Mouse (Mus musculus) B cell, adult 2 months (primary cell): ENCODE results near the gene Ap1s2.

ENCODE experiments used
- DNase-seq, 2 experiments: peaks; one replicate each; pipeline ENCODE4 v3.0.0; 2022

Gene Ap1s2

GRCm38 (mm10) chrX:163908337-163909250 is at the start of gene Ap1s2:
Ap1s2 (plus strand) TSS chrX:163909017.
- peak; percentile 95 for DNase-seq

- DNase-seq, result no peak
These were observed 41.0 kb upstream of the Ap1s2 start for GRCm38 (mm10) chrX:163867711-163868379.

GRCm38 (mm10) chrX:163868659-163869278 is 40.0 kb upstream of the Ap1s2 start:
- peak in 1 of 2 experiments; percentile 12 for DNase-seq

- no peak for DNase-seq
These were observed 32.9 kb upstream of the Ap1s2 start for GRCm38 (mm10) chrX:163875932-163876331.

- DNase-seq, result no peak
These were observed 32.2 kb upstream of the Ap1s2 start for GRCm38 (mm10) chrX:163876636-163877035.

GRCm38 (mm10) chrX:163879039-163879438 is 29.8 kb upstream of the Ap1s2 start:
- no peak for DNase-seq

GRCm38 (mm10) chrX:163879461-163879860 is 29.4 kb upstream of the Ap1s2 start:
- no peak for DNase-seq

- no peak for DNase-seq
These were observed 23.3 kb upstream of the Ap1s2 start for GRCm38 (mm10) chrX:163885539-163885981.

- DNase-seq, result no peak
These were observed 11.5 kb upstream of the Ap1s2 start for GRCm38 (mm10) chrX:163897354-163897753.

GRCm38 (mm10) chrX:163899431-163900020 is 9.3 kb upstream of the Ap1s2 start:
- DNase-seq, result peak in 1 of 2 experiments; percentile 19

GRCm38 (mm10) chrX:163906861-163907260 is 2.0 kb upstream of the Ap1s2 start:
- no peak for DNase-seq

- DNase-seq, result peak in 1 of 2 experiments; percentile 18
These were observed 847 bp upstream of the Ap1s2 start for GRCm38 (mm10) chrX:163908003-163908336.

- DNase-seq, result peak; percentile 54
These were observed 564 bp downstream of the Ap1s2 start for GRCm38 (mm10) chrX:163909381-163909780.

GRCm38 (mm10) chrX:163912791-163913190 is 4.0 kb downstream of the Ap1s2 start:
- peak; percentile 68 to 74 for DNase-seq

- no peak for DNase-seq
These were observed 20.7 kb downstream of the Ap1s2 start for GRCm38 (mm10) chrX:163929550-163929949.

GRCm38 (mm10) chrX:163934731-163935130 is 25.9 kb downstream of the Ap1s2 start:
- DNase-seq, result no peak

- no peak for DNase-seq
These were observed 29.8 kb downstream of the Ap1s2 start for GRCm38 (mm10) chrX:163938587-163938986.

- DNase-seq, result no peak
These were observed 35.6 kb downstream of the Ap1s2 start for GRCm38 (mm10) chrX:163944381-163944780.

- DNase-seq, result no peak
These were observed 42.8 kb downstream of the Ap1s2 start for GRCm38 (mm10) chrX:163951618-163952017.

- DNase-seq, result no peak
These were observed 48.6 kb downstream of the Ap1s2 start for GRCm38 (mm10) chrX:163957381-163957780.

- DNase-seq, result peak; percentile 70 to 80
These were observed 49.1 kb downstream of the Ap1s2 start for GRCm38 (mm10) chrX:163957803-163958466.

GRCm38 (mm10) chrX:163958467-163958875 is 49.7 kb downstream of the Ap1s2 start, which contains the start of gene Zrsr2:
Zrsr2 (minus strand) TSS chrX:163958661.
- DNase-seq, result peak; percentile 85 to 93
